Mouse (Mus musculus) frontal cortex, postnatal 36 days (tissue): ENCODE data around the gene Wfdc8.
"Not testable (repeated sequence)": the region's sequence is repeated elsewhere in the genome, so short reads cannot be mapped to it uniquely, and the experiment has no call there.

Experiments used
- DNase-seq, 2 experiments: peaks; one replicate each; pipeline ENCODE4 v3.0.0; 2022; ENCODE audit warnings: low spot score in 2 of 2

The Wfdc8 gene

DNA sequence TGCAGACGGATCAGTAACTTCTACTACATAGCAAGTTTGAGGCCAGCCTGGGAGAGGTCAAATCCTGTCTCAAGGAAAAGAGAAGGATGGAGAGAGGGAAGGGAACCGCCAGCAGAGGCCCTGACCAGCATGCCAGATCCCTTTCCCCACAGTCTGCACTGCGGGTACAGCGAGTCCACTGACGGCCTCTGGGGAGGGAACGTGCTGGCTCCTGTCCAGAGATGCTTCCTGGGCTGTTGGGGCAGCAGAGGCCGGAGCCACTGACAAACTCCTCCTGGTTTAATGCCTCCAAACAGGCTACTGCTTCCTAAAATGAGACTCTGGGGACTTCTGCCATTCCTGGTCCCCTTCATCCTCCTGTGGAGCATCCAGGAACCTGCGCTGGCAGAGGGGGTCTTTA lies at the start of gene Wfdc8, which contains the start of gene Wfdc6b:
Wfdc8 (minus strand) TSS at position 156 of the 400 bp plus-strand sequence.
Wfdc6b (plus strand) TSS at position 52 of the 400 bp plus-strand sequence.
- not testable (repeated sequence) for DNase-seq

DNA sequence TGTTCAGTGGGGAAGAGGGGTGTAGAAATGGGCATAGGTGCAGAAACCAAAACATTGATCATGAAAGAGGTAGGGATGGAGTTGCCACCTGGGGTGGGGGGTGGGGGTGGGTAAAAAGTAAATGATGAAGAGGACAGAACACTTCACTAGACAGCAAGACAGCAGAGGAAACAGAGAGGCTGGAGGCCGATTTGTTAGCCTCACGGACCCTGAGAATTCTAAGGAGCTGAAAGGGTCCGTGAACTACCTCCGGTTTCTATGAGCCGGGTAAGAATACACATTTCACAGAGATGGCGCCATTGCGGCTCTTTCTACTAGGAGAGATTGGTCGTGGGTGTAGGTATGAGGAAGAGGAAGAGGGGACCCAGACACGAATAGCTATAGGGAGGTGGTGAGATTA lies 43.1 kb upstream of the Wfdc8 start, which contains the start of gene Wfdc9:
Wfdc9 (minus strand) TSS at position 101 of the 400 bp plus-strand sequence.
- no peak for DNase-seq

DNA sequence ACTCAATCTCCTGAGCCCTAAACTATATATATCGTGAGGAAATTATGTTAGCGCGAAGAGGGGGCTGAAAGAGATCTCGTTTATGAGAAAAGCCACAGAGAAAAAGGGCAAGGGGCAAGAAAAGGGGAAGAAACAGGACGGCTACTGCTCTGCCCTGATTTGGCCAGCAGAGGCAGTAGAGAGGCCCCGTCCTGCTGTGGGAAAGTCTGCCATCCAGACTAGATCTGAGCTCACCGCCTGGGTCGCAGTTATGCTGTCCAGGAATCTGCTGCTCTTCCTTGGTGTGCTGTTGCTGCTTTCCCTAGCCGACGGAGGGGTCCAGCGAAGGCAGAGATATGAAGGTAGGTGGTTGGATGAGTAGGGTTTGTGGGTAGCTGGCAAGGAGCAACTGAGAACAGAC lies 42.4 kb upstream of the Wfdc8 start, which contains the start of gene Wfdc10:
Wfdc10 (plus strand) TSS at position 189 of the 400 bp plus-strand sequence.
- peak in 1 of 2 experiments; percentile 2 for DNase-seq

DNA sequence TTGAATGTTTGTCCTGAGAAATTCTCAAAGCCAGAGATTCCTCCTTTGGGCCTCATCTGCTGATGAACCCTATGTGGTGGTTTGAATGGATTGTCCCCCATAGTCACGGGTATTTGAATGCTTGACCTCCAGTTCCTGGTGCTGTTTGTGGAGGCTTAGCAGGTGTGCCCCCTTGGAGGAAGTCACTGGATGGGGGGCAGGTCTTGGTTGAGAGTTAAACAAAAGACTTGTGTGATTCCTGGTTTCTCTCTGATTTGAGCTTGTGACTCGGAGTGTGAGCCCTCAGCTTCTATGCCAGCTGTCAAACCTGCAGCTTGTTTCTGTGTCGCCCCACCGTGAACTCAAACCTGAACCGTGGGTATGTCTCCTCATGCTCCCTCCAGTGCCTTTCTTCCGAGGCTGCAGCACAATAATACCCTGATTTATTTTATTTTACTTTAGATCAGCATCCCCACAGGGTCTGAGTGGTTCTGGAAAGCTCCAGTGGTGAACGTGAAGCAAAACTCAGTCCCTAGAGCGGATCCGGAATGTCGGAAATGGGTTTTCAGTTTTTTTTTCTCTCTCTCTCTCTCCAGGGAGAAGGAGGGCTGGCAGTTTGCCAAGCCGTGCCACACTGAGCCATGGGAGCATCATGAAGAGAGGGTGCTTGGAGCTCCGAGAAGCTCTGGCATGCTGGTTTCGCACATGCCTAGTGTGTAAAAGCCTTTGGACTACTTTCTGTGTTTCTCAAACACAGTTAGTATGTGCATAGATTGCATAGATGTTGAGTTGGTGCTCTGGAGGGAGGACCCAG lies 28.7 kb upstream of the Wfdc8 start:
- peak in 1 of 2 experiments; percentile 3 for DNase-seq

DNA sequence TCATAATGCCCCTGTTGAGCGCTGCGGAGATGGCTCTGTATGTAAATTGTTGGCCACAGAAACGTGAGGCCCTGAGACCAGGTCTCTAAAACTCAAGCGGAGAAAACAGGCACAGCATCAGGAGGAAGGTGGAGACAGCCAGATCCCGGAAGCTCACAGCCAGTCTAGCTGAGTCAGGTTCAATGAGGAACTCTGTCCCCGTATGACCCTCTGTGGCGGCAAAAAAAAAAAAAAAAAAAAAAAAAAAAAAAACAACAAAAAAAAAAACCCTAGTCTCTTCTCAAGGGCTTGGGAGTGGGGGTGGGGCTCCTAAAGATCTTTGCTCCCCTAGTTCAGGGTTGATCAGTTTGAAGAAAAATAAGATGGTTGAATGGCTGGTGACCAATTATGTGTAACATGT lies 27.7 kb upstream of the Wfdc8 start:
- no peak for DNase-seq

DNA sequence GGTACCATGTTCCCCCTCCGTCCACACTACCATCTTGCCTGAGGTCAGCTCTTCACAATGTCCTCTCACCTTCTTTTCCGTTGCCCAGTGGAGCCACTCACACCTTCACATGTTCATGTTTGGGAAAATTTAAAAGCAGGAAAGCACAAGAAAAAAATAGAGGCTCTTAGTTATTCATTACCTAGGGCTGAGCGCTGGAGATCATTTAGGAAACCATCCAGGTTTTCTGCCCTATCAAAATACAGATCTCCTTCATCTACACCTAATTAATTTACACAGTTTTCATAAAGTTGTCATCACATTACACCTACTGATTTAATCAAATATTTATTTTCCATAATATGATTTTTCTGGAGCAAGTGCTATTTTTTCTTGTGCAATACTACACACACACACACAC lies 25.3 kb upstream of the Wfdc8 start, which contains the start of gene Wfdc16:
Wfdc16 (minus strand) TSS at position 101 of the 400 bp plus-strand sequence.
- DNase-seq: no peak

DNA sequence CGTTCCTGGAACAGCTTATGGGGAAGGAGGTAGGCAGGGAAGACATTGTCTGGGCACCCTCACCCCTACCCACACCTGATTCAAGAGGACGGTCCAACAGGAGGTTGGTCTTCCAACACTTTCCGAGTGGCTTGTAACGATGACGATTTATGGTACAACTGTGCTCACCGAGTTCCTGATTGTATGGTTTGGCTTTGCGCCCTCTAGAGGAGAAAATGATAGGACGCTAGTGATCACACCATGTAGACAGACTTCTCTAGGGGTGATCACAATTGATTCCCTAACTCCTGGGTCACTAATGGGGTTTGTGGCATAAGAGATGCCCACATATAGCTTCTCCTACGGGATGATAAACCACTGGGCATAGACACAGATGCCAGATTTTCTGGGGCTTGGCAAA lies 21.8 kb upstream of the Wfdc8 start:
- no peak for DNase-seq

DNA sequence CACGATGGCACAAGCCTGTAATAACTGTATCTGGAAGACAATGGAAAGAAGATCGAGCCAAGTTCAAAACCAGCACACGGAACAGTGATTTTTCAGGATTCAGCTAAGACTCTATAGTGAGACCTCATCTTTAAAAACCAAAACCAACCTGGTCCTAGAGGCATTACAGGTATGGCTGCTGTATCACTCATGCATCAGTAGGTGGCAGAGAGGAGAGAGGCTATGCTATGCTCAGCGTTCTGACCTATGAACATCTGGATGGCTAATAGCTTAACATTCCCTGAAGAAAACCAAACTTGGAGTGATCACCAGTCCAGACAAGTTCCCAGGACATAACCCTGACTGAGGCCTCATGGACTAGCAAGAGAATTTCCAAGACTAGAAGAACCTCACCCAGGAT lies 8.3 kb upstream of the Wfdc8 start:
- DNase-seq: no peak

DNA sequence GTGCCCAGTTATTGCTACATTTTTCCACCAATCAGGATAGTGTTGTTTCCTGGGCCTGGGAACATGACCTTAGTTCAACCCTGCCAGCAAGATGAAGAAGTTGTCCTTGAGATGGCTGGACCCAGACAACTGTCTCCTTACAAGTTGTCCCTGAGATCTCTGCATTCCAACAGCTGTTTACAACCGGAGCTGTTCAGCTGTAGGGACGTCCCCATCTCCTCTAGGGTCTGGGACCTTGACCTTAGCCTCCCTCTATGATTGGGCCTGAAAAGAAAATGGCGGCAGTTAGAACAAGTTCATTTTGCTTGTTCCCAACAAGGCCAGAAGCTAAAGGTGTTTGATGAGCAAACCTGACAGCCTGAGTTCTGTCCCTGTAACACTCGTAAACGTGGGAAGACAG lies 5.6 kb upstream of the Wfdc8 start:
- DNase-seq: no peak

DNA sequence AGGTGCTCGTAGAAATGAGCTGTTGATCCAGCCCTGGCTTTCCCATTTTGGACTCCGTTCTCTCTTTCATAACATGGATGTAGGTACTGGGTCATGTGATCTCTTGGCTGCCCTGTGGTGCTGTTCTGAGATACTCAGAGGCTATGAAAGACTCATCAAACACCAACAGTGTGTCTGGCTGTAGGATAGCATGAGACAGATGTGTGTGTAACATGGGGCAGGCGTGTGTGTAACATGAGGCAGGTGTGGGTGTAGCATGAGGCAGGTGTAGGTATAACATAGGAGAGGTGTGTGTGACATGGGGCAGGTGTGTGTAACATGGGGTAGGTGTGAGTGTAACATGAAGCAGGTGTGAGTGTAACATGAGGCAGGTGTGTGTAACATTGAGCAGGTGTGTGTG lies 2.0 kb upstream of the Wfdc8 start:
- no peak for DNase-seq

DNA sequence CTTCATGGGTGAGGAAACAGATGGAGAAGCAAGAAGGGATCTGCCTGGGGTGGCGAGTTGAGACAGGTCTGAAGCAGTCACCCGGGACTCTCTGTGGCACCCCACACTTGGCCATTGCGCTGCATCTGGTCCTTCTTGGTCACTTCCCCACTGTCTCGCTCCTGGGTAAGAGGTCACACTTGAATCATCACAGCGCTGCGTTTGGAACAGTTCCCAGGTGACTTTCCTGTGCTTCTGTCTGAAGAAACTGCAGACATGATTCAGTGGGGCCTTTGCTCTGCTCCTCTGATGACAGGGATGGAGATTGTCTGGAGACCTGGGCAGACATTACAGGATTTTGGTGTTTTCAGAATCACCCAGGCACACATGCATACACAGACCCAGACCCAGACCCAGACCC lies 4.6 kb downstream of the Wfdc8 start:
- DNase-seq: no peak

DNA sequence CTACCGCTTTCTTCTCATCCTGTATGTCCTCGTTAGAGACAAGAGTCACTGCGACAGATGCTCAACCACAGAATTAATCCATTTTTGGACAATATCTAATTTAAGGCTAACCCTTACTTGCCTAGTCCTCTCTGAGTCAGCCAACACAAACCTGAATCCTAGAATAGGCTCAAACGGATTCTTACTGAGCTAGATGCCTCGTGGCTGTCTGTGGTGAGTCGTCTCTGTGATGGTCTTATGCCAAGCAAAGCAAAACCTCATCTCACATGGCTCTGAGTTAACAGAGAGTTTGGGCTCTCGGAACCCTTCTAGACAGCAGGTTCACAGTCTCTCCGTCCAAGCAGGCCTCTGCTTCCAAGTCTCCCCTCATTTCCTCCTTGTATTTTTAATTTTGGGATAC lies 9.0 kb downstream of the Wfdc8 start:
- peak in 1 of 2 experiments; percentile 6 for DNase-seq

DNA sequence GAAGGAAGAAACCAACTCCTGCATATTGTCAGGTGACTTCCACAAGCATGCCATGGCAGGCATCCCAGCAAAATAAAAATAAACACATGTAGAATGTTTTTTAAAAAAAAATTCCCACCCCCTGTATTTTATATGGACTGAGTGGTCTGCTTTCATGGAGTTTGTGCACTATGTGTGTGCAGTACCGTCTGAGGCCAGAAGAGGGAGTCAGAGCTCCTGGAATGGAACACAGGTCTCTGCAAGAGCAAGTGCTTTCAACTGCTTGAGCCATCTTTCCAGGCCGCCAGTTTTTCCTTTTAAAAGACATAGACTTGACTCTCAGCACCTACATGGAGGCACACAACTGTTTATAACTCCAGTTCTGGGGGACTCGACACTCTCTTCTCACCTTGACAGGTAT lies 9.9 kb downstream of the Wfdc8 start:
- no peak for DNase-seq

DNA sequence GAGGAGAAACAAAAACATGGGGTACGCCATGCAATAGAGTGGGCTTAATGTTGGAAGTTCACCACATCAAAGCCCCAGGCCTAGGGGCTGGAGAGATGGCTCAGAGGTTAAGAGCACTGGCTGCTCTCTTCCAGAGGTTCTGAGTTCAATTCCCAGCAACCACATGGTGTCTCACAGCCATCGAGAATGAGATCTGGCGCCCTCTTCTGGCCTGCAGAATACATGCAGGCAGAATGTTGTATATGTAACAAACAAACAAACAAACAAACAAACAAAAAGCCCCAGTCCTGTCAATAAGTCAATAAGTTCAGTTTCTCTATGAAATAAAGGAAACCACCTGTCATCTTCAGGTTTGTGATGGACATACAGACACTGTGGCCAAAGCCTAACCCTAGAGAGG lies 13.2 kb downstream of the Wfdc8 start:
- DNase-seq: no peak

DNA sequence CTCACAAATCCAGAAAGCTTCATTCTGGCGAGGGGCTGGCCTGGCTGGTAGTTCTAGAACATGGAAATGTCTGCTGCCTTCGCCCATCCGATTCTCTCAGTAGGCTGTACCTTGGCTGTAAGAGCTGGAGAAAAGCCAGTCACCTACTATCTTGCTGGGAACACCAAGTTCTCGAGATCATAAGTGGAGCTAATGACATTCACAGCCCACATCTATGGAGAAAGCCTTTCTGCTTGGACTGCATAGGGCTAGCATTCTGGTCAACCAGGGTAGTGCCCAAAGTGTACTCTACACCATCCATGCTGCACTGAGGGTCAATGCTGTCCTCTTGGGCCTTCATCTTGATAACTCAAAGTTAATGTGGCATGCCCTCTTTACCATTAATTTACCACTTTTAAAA lies 19.9 kb downstream of the Wfdc8 start, which contains the start of gene Eppin:
Eppin (minus strand) TSS at position 101 of the 400 bp plus-strand sequence.
- DNase-seq: no peak

DNA sequence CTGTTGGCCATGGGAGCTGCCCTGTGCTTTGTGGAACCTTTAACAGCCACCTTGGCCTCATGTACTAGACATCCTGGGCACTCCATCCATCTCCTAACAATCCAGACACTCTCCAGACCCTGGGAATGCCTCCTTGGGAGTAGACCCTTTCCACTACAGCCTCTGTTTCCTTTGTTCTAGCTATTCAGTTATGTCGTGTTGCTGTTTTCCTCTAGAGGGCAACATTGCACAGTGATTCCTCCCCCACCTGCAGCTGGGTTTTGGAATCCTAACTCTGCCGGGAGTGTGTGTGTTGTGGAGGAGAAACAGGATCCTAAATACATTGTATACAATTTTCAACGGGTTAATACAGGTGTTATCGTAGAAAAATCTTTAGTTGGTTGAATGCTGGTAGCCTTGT lies 21.4 kb downstream of the Wfdc8 start:
- peak; percentile 6 to 37 for DNase-seq

DNA sequence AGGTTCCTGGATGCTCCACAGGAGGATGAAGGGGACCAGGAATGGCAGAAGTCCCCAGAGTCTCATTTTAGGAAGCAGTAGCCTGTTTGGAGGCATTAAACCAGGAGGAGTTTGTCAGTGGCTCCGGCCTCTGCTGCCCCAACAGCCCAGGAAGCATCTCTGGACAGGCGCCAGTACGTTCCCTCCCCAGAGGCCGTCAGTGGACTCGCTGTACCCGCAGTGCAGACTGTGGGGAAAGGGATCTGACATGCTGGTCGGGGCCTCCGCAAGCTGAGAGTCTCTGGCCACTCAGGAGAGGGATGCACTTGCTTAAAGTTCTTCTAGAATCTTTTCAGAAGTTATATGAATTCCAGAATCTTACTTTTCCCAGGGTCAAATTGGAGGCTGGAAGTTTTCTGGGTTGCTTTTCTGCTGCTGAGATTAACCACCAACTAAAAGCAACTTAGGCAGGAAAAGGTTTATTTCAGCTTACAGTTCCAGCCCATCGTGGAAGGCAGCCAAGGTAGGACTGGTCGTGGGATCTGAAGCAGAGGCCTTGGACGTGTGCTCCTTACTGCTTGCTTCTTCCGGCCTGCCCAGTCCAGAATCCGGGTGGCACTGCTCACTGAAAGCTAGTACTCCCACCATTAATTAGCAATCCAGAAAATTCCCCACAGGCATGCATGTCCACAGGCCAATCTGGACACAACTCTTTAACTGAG lies 28.3 kb downstream of the Wfdc8 start, which contains the start of gene Wfdc6a:
Wfdc6a (minus strand) TSS at position 423 of the 701 bp plus-strand sequence.
- DNase-seq: not testable (repeated sequence)

DNA sequence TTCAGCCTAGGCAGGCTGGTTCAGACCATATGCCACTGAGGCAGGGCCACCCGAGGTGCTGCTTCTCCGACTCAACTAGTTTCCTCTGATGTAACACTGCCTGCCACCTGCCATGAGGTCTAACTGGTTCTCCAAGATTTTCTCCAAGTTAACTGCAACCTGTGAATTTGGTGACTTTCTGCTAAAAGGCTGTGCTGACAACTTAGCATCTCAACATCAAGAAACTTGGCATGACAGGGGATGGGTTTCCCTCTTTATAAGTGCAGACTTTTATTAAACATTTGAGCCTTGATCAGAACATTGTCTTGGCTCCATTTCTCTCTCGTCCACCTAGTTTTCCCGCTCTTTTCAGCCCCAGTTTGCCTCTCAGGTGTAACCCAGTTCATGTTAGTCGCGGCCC lies 40.1 kb downstream of the Wfdc8 start, which contains the start of gene Spint3:
Spint3 (minus strand) TSS at position 101 of the 400 bp plus-strand sequence.
- DNase-seq: not testable (repeated sequence)

DNA sequence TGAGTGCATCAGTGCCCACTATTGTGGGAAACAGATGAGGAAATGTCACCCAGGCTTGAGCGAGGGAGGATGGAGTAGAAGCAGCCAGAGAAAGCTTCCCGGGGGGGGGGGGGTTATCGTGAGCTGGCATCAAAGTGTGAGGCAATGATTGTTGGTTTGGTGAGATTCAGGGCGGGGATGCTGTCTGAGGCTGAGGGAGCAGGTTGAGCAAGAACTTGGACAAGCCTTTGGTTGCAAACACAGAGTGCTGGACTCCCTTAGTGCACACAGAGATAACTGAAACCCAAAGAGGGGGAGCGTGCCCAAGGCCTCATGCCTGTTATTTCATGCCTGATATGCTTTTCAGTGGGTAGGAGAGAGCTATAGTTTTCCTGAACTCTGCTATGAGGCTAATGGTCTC lies 46.0 kb downstream of the Wfdc8 start:
- DNase-seq: no peak

DNA sequence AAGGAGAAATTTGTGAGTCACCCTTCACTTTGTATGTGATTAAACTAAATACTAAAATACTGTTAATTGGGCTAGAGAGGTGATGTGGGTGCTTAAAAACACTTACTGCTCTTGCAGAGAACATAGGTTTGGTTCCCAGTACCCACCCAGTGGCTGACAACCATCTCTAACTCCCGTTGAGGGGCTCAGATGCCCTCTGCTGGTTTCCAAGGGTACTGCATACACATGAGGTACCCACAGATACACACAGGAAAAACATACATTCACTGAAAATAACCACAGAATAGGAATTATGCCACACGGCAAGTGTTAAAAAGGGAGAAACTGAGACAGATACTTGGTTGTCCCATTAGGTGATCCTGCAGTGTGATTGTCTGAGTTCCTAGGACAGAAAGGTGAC lies 46.4 kb downstream of the Wfdc8 start:
- DNase-seq: no peak

DNA sequence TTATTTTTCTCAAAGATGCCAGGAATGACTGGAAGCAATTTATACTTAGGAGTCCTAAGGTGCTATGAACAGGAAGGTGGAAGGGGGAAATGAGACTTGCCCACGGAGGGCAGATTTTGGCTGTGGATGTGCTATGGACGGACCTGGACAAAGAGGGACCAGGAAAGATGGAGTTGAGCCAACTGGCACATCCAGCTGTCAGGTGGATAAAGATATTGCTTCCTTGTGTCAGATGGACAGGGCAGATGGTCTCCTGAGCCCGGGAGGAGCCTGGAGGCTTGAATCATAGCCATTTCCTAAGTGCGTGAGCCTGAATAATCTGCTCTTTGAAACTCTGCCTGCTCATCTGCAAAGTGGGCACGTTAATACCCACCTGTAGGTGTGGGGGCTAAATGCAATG lies 49.1 kb downstream of the Wfdc8 start:
- DNase-seq: no peak

DNA sequence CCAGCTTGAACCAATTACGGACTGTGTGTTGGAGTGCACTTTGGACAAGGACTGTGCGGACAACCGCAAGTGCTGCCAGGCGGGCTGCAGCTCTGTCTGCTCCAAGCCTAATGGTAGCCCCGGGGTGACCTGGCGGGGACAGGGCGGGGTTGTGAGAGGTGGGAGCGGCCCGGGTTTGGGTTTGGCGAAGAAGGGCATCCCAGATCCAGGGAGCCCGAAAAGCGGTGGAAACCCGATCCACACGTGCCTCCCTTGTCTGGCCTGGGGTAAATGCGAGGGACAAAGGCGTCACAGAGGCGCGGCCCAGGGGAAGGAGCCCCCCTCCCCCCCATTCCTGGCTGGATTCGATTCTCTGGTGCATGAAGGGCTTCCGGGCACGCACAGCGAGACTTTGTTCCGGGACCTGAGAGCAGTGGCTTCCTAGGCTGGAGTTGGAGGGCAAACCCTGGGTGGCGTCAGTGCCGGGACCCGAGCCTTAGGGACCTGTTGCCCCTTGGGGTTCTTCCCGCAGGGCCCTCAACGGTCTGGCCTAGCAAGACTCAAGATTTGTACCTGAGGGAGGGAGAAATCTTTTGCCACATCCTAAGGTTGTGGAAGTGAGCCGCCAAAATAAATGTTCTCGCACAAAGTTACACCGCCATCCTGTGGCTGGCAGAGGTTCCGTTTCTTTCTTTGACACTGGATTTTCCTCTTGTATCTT lies 49.9 kb downstream of the Wfdc8 start:
- DNase-seq: peak; percentile 31 to 49
